Mouse (Mus musculus) gastrocnemius, postnatal 14 days (tissue): ENCODE results near the gene Gm21440. TPM values are rescaled to one million over a fixed set of nuclear protein-coding genes. Genes with fewer than 3 reads are reported as not detected.
"Not testable (repeated sequence)": the region's sequence is repeated elsewhere in the genome, so short reads cannot be mapped to it uniquely, and the experiment has no call there.

Source experiments
- DNase-seq: peaks from one replicate; pipeline ENCODE4 v3.0.0; 2021; ENCODE audit warnings: mixed read lengths
- intact Hi-C: fragments of 180-260 bp; cut with DNase I; formaldehyde crosslinking; loops from one replicate; pipeline ENCODE4 v1.15.1; 2025; ENCODE audit warnings: low total_unique reads
- long read RNA-seq, 2 experiments: library from polyadenylated mRNA; stranded (forward); transcript quantifications; one replicate each; pipeline ENCODE4 v2.0.0; 2021
- total RNA-seq, 2 experiments: library from RNA; stranded (reverse); gene quantifications; 2 replicates each; pipeline ENCODE4 v1.2.3; 2021

Gm21440 gene
- total RNA-seq = not detected
- long read RNA-seq, experiment 1 = 0 reads
- long read RNA-seq, experiment 2 = 0 reads

- DNase-seq, intact Hi-C loops: not testable (repeated sequence)
Measured at GRCm38 (mm10) chrY:13252091-13252490, at the start of gene Gm21440, which contains the start of gene Gm21454. Gm21440 (plus strand) TSS chrY:13252391. Gm21454 (plus strand) TSS chrY:13252442.

GRCm38 (mm10) chrY:13223828-13224227 is 28.4 kb upstream of the Gm21440 start, which contains the start of gene Gm21828:
Gm21828 (minus strand) TSS chrY:13223928.
- intact Hi-C loops, DNase-seq: not testable (repeated sequence)

Other genes with a start within 250 kb of the Gm21440 start
- not detected for gene Gm20807, start 209.5 kb upstream of the Gm21440 start, total RNA-seq
- not detected for gene Gm21891, start 118.9 kb upstream of the Gm21440 start, total RNA-seq
- not detected for gene Gm21425, start 90.4 kb upstream of the Gm21440 start, total RNA-seq
- not detected for gene Gm21828, start 28.5 kb upstream of the Gm21440 start, total RNA-seq
- gene Gm21454, start 51 bp downstream of the Gm21440 start, total RNA-seq = not detected
- gene Gm21725, start 96.7 kb downstream of the Gm21440 start, total RNA-seq = not detected
- not detected for gene Gm21866, start 213.2 kb downstream of the Gm21440 start, total RNA-seq
- not detected for gene Gm20773, start 241.6 kb downstream of the Gm21440 start, total RNA-seq